Comparison of ENCODE assay signal across 9 mouse cellular contexts in the genomic region with DNA sequence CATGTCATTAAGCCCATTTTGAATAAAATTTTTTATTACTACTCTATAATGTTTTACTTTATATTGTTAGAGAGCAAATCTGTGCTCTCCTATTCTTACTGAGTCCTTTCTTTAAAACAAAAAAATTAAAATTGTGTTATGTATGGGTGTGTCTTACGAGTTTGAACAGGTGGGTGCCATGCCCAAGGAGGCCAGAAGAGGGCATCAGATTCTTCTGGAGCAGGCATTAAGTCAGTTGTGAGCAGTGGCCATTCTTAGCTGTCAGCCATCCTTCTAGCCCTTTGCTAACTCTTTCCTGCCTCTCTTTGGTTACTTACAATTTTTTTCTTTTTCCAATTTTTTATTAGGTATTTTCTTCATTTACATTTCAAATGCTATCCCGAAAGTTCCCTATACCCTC.
DNase-seq lines count a peak whose midpoint lies in the region; ATAC-seq and TF ChIP-seq lines count a peak whose summit lies in the region.
"Had no signal": no experiment of that assay in that cellular context is flagged by ENCODE, and none has a peak within 500 bp of the region (broad histone marks: within the 10 kb centered on the region; RNA-seq: fewer than 3 reads in every experiment).

No protein-coding gene starts in this region.

- TF ChIP-seq CTCF in cerebellum, adult 2 months (IDR thresholded peaks at IDR 0.05; ENCODE audit: borderline replicate concordance, insufficient read depth, low read depth, low read length): peak; percentile 37; the same call in 1 of the 2 replicates
- peak; percentile 64 for TF ChIP-seq CTCF in kidney, adult 2 months (conservative IDR thresholded peaks at IDR 0.05; ENCODE audit: insufficient read depth, insufficient read length, low read depth, low read length)

- no peak for TF ChIP-seq POLR2A in cerebellum, adult 2 months (IDR thresholded peaks at IDR 0.05; ENCODE audit: borderline replicate concordance, insufficient read depth, low read length)
- TF ChIP-seq POLR2A in kidney, adult 2 months (IDR thresholded peaks at IDR 0.05; ENCODE audit: low read depth, low read length): no peak

- H3K4me1 ChIP-seq in cerebellum, adult 2 months (ENCODE audit: control insufficient read depth, insufficient read depth, low read length): no peaks in the 10 kb centered on the region
- H3K4me1 ChIP-seq in kidney, adult 2 months (ENCODE audit: control insufficient read depth, insufficient read depth, low read length): no peaks in the 10 kb centered on the region
- H3K4me1 ChIP-seq: lung, embryonic 15.5 days had no signal

- H3K36me3 ChIP-seq in kidney, adult 2 months (ENCODE audit: control insufficient read depth, insufficient read depth, low read length): no peaks in the 10 kb centered on the region
- H3K36me3 ChIP-seq: lung, embryonic 15.5 days had no signal

- WGBS in cerebellum, adult 2 months: 81% methylated on average over 2 of the region's 2 CpGs
- 85% methylated on average over 2 of the region's 2 CpGs for WGBS in kidney, adult 2 months

- H3K27ac ChIP-seq in cerebellum, adult 2 months (ENCODE audit: insufficient read depth, low read length): no peak overlapping the region
- H3K27ac ChIP-seq in kidney, adult 2 months (ENCODE audit: insufficient read depth, low read depth, low read length): no peak overlapping the region
- H3K27ac ChIP-seq: lung, embryonic 15.5 days had no signal

- H3K4me3 ChIP-seq in cerebellum, adult 2 months (replicated peaks; ENCODE audit: insufficient read depth, low read depth, low read length): no peak overlapping the region
- no peak overlapping the region for H3K4me3 ChIP-seq in kidney, adult 2 months (ENCODE audit: insufficient read depth, low read depth, low read length)
- H3K4me3 ChIP-seq: lung, embryonic 15.5 days had no signal

- DNase-seq in cerebellum, adult 2 months: peak in 1 of 2 experiments; percentile 12
- DNase-seq in cerebellum, adult 11 months: no peak
- peak; percentile 18 to 34 for DNase-seq in left cerebral cortex, adult 18-20 months (ENCODE audit: low spot score in 2 of 2)
- no peak for DNase-seq in left cerebral cortex, adult 11 months (ENCODE audit: low spot score)
- DNase-seq in R1 (ENCODE audit: low read depth, low spot score): peak; percentile 76
- DNase-seq in kidney, adult 2 months: peak; percentile 22

- no peaks in the 10 kb centered on the region for H3K27me3 ChIP-seq in cerebellum, adult 2 months (ENCODE audit: control insufficient read depth, insufficient read depth, low read length)
- no peaks in the 10 kb centered on the region for H3K27me3 ChIP-seq in kidney, adult 2 months (replicated peaks; ENCODE audit: control insufficient read depth, insufficient read depth, low read length)
- H3K27me3 ChIP-seq: lung, embryonic 15.5 days had no signal

- ATAC-seq in megakaryocyte-erythroid progenitor cell, adult 5-6 weeks (replicated peaks; ENCODE audit: low FRiP score, low TSS enrichment, poor library complexity, severe bottlenecking): peak; percentile 71
- no peak for ATAC-seq in monocyte, adult 5-6 weeks (replicated peaks; ENCODE audit: insufficient number of reproducible peaks, low FRiP score, low TSS enrichment, poor library complexity, severe bottlenecking)

Comparison
In these comparisons a context has a peak if more than half of its experiments do, and no peak if none do; other contexts are left out.
1. DNase-seq: peak in left cerebral cortex, adult 18-20 months (2 of 2), R1 (single experiment) and kidney, adult 2 months (single experiment); none in cerebellum, adult 11 months (single experiment) and left cerebral cortex, adult 11 months (single experiment).